Mouse (Mus musculus) testis, adult 2 months (tissue): Measurements from ENCODE around the gene Elovl5.

Source experiments
- CTCF ChIP-seq: fragments of 200-500 bp; IDR thresholded peaks from 2 replicates; pipeline ENCODE4 v1.5.1; 2012; ENCODE audit warnings: low read depth, mild to moderate bottlenecking, inconsistent platforms, low read length, moderate library complexity; ENCODE audit not compliant: control insufficient read depth, insufficient read depth, insufficient replicate concordance
- POLR2A ChIP-seq: fragments of 200-500 bp; IDR thresholded peaks from 2 replicates; pipeline ENCODE4 v1.6.1; 2012; ENCODE audit warnings: low read depth, mild to moderate bottlenecking, inconsistent platforms, low read length, moderate library complexity; ENCODE audit not compliant: control insufficient read depth

- TF ChIP-seq POLR2A: no peak
- no peak for TF ChIP-seq CTCF
Observed at GRCm38 (mm10) chr9:78022187-78022945, 105.2 kb downstream of the Elovl5 start.
